In genomic region chr5:103629111-103629764, GRCm38 (mm10) we compare ENCODE assay signal across 8 mouse cellular contexts. TPM values are rescaled to one million over a fixed set of nuclear protein-coding genes. Genes with fewer than 3 reads are reported as not detected.
DNase-seq lines count a peak whose midpoint lies in the region; ATAC-seq and TF ChIP-seq lines count a peak whose summit lies in the region.

Slc10a6 (minus strand) TSS chr5:103629403.

- no peaks in the 10 kb centered on the region for H3K27me3 ChIP-seq in forebrain, embryonic 13.5 days
- H3K27me3 ChIP-seq in forebrain, embryonic 11.5 days (ENCODE audit: control insufficient read depth, insufficient read depth, low read length) = no peaks in the 10 kb centered on the region
- H3K27me3 ChIP-seq in kidney, adult 2 months (replicated peaks; ENCODE audit: control insufficient read depth, insufficient read depth, low read length) = no peaks in the 10 kb centered on the region

- no peaks in the 10 kb centered on the region for H3K9me3 ChIP-seq in forebrain, embryonic 13.5 days (replicated peaks)
- no peaks in the 10 kb centered on the region for H3K9me3 ChIP-seq in forebrain, embryonic 11.5 days (ENCODE audit: control insufficient read depth, low read length)

- intact Hi-C loops in left cerebral cortex, postnatal 36 days (cut with DNase I) = no loop called here

- H3K4me1 ChIP-seq in forebrain, embryonic 13.5 days = peaks cover 10% of the 10 kb centered on the region
- no peaks in the 10 kb centered on the region for H3K4me1 ChIP-seq in forebrain, embryonic 11.5 days (replicated peaks; ENCODE audit: control insufficient read depth, insufficient read depth, low read length)
- H3K4me1 ChIP-seq in kidney, adult 2 months (ENCODE audit: control insufficient read depth, insufficient read depth, low read length) = no peaks in the 10 kb centered on the region

- H3K4me3 ChIP-seq in forebrain, embryonic 13.5 days = no peak within 1 kb of the TSS
- H3K4me3 ChIP-seq in forebrain, embryonic 11.5 days (ENCODE audit: low read depth, low read length) = no peak within 1 kb of the TSS
- peak within 1 kb of the TSS; percentile 26; the same call in 1 of the 2 replicates for H3K4me3 ChIP-seq in kidney, adult 2 months (ENCODE audit: insufficient read depth, low read depth, low read length)

- WGBS in forebrain, embryonic 13.5 days = 70% methylated on average over 17 of the region's 17 CpGs
- 83% methylated on average over 17 of the region's 17 CpGs for WGBS in forebrain, embryonic 11.5 days
- 48% methylated on average over 17 of the region's 17 CpGs for WGBS in kidney, adult 2 months

- no peak within 1 kb of the TSS for H3K4me2 ChIP-seq in forebrain, embryonic 13.5 days
- no peak within 1 kb of the TSS for H3K4me2 ChIP-seq in forebrain, embryonic 11.5 days (ENCODE audit: low read depth, low read length, severe bottlenecking)

- TF ChIP-seq CTCF in kidney, adult 2 months (conservative IDR thresholded peaks at IDR 0.05; ENCODE audit: insufficient read depth, insufficient read length, low read depth, low read length) = no peak

- H3K27ac ChIP-seq in forebrain, embryonic 13.5 days = no peak within 1 kb of the TSS
- no peak within 1 kb of the TSS for H3K27ac ChIP-seq in forebrain, embryonic 11.5 days (ENCODE audit: low read depth, low read length)
- peak within 1 kb of the TSS; percentile 69 for H3K27ac ChIP-seq in kidney, adult 2 months (ENCODE audit: insufficient read depth, low read depth, low read length)

- H3K36me3 ChIP-seq in forebrain, embryonic 13.5 days (ENCODE audit: poor library complexity, severe bottlenecking) = no peaks in the 10 kb centered on the region
- no peaks in the 10 kb centered on the region for H3K36me3 ChIP-seq in forebrain, embryonic 11.5 days (ENCODE audit: control insufficient read depth, insufficient read depth, low read length)
- H3K36me3 ChIP-seq in kidney, adult 2 months (ENCODE audit: control insufficient read depth, insufficient read depth, low read length) = no peaks in the 10 kb centered on the region

- peak; percentile 36; the same call in 1 of the 2 replicates for ATAC-seq in forebrain, embryonic 13.5 days
- no peak for ATAC-seq in forebrain, embryonic 11.5 days (replicated peaks; ENCODE audit: low FRiP score)
- no peak for ATAC-seq in granulocyte monocyte progenitor cell, adult 5-6 weeks (replicated peaks; ENCODE audit: poor library complexity, severe bottlenecking)

- no peak within 1 kb of the TSS for H3K9ac ChIP-seq in forebrain, embryonic 13.5 days
- no peak within 1 kb of the TSS for H3K9ac ChIP-seq in forebrain, embryonic 11.5 days (ENCODE audit: low read length)

- TF ChIP-seq POLR2A in kidney, adult 2 months (IDR thresholded peaks at IDR 0.05; ENCODE audit: low read depth, low read length) = no peak

- DNase-seq in forebrain, embryonic 11.5 days (ENCODE audit: low spot score) = no peak
- DNase-seq in adrenal gland, postnatal 14 days = peak; percentile 77
- peak; percentile 21 to 75 for DNase-seq in gastrocnemius, postnatal 4 days (ENCODE audit: low spot score in 2 of 2)
- DNase-seq in kidney, adult 2 months = peak; percentile 92
- DNase-seq in left cerebral cortex, postnatal 36 days (ENCODE audit: low spot score in 2 of 2) = peak; percentile 41 to 65
- peak; percentile 73 for DNase-seq in right cerebral cortex, adult 18-20 months

RNA-seq across cellular contexts. Expression of gene Slc10a6, which starts in this region (rescaled TPM):
- polyA plus RNA-seq in forebrain, embryonic 13.5 days (2015; fragmentation: Nextera tagmentation; extraction: Ambion mirVana) = 0.08 TPM in 1 of 2 replicates, not detected in the other
- polyA plus RNA-seq in forebrain, embryonic 11.5 days (2014; fragmentation: Nextera tagmentation; extraction: Ambion mirVana) = not detected in 2 replicates
- total RNA-seq in adrenal gland, postnatal 14 days (2021) = 2.0 and 4.4 TPM in 2 replicates
- under 1 TPM; 0.29 to 0.59 TPM for total RNA-seq in gastrocnemius, postnatal 4 days (2021)
- polyA plus RNA-seq in kidney, adult 2 months (2012; rRNA removed) = 0.80 and 0.88 TPM in 2 replicates
- total RNA-seq in left cerebral cortex, postnatal 36 days (2021) = under 1 TPM; 0.15 to 0.18 TPM
- not detected in 2 replicates for total RNA-seq in granulocyte monocyte progenitor cell, adult 5-6 weeks (2014; fragmentation: Nextera tagmentation)
- not detected in 2 replicates for total RNA-seq in granulocyte monocyte progenitor cell, adult 5-6 weeks (2017)

Comparison
In these comparisons a context has a peak if more than half of its experiments do, and no peak if none do; other contexts are left out.
1. Peak in ATAC-seq in forebrain, embryonic 13.5 days; RNA of the gene not detected or under 1 TPM.
2. Peak in DNase-seq in gastrocnemius, postnatal 4 days; RNA of the gene not detected or under 1 TPM.
3. Peak in DNase-seq, H3K4me3 ChIP-seq and H3K27ac ChIP-seq in kidney, adult 2 months; RNA of the gene not detected or under 1 TPM.
4. Peak in DNase-seq in left cerebral cortex, postnatal 36 days; RNA of the gene not detected or under 1 TPM.